Mouse (Mus musculus): ENCODE results near the gene Pdlim5. TPM values are rescaled to one million over a fixed set of nuclear protein-coding genes. Genes with fewer than 3 reads are reported as not detected.

Pdlim5 gene
- total RNA-seq, 2 experiments from 2014 or later: 634 to 793 TPM

- intact Hi-C loops (cut with DNase I): loop anchor here (10.0 kb wide), 1 partner anchor 344 kb away; the partner anchor contains the start of gene Gbp2
Measured at GRCm38 (mm10) chr3:142281093-142281445, 114.4 kb downstream of the Pdlim5 start.

GRCm38 (mm10) chr3:142280366-142281092 lies 115.0 kb downstream of the Pdlim5 start:
- intact Hi-C loops (cut with DNase I): loop anchor here (10.0 kb wide), 1 partner anchor 344 kb away; the partner anchor contains the start of gene Gbp2
- no peak for DNase-seq

More at GRCm38 (mm10) chr3:142281093-142281445, 114.4 kb downstream of the Pdlim5 start:
- no peak for DNase-seq

- intact Hi-C loops (cut with DNase I): no loop called here
- DNase-seq: no peak
Measured at GRCm38 (mm10) chr3:142279011-142279410, 116.5 kb downstream of the Pdlim5 start.

GRCm38 (mm10) chr3:142276506-142276905 lies 119.0 kb downstream of the Pdlim5 start:
- DNase-seq: no peak
- intact Hi-C loops (cut with DNase I): no loop called here

- intact Hi-C loops (cut with DNase I): loop anchor here (1.0 to 2.0 kb wide), 2 partner anchors 388 to 410 kb away; no protein-coding TSS in a partner anchor
- no peak for DNase-seq
Measured at GRCm38 (mm10) chr3:142274993-142275392, 120.5 kb downstream of the Pdlim5 start.

GRCm38 (mm10) chr3:142274451-142274850 lies 121.0 kb downstream of the Pdlim5 start:
- intact Hi-C loops (cut with DNase I): loop anchor here (2.0 kb wide), 1 partner anchor 410 kb away; no protein-coding TSS in a partner anchor

GRCm38 (mm10) chr3:142273265-142273664 lies 122.2 kb downstream of the Pdlim5 start:
- intact Hi-C loops (cut with DNase I): no loop called here
- no peak for DNase-seq

More at GRCm38 (mm10) chr3:142274451-142274850, 121.0 kb downstream of the Pdlim5 start:
- no peak for DNase-seq

GRCm38 (mm10) chr3:142256371-142256770 lies 139.1 kb downstream of the Pdlim5 start:
- DNase-seq: no peak
- intact Hi-C loops (cut with DNase I): no loop called here

GRCm38 (mm10) chr3:142252086-142252485 lies 143.4 kb downstream of the Pdlim5 start:
- DNase-seq: no peak
- intact Hi-C loops (cut with DNase I): no loop called here

- intact Hi-C loops (cut with DNase I): no loop called here
- DNase-seq: no peak
Measured at GRCm38 (mm10) chr3:142249458-142249857, 146.0 kb downstream of the Pdlim5 start.

- no peak for DNase-seq
- intact Hi-C loops (cut with DNase I): no loop called here
Measured at GRCm38 (mm10) chr3:142243263-142243662, 152.2 kb downstream of the Pdlim5 start.

GRCm38 (mm10) chr3:142239298-142239697 lies 156.2 kb downstream of the Pdlim5 start:
- no peak for DNase-seq
- intact Hi-C loops (cut with DNase I): no loop called here

- no peak for DNase-seq
- intact Hi-C loops (cut with DNase I): no loop called here
Measured at GRCm38 (mm10) chr3:142238260-142239046, 157.0 kb downstream of the Pdlim5 start.

GRCm38 (mm10) chr3:142237621-142238020 lies 157.9 kb downstream of the Pdlim5 start:
- intact Hi-C loops (cut with DNase I): no loop called here
- DNase-seq: no peak

GRCm38 (mm10) chr3:142233606-142234465 lies 161.7 kb downstream of the Pdlim5 start:
- intact Hi-C loops (cut with DNase I): no loop called here

GRCm38 (mm10) chr3:142228665-142229064 lies 166.8 kb downstream of the Pdlim5 start:
- intact Hi-C loops (cut with DNase I): no loop called here
- DNase-seq: no peak

More at GRCm38 (mm10) chr3:142233606-142234465, 161.7 kb downstream of the Pdlim5 start:
- DNase-seq: no peak

- DNase-seq: no peak
- intact Hi-C loops (cut with DNase I): no loop called here
Measured at GRCm38 (mm10) chr3:142222471-142223103, 172.9 kb downstream of the Pdlim5 start.

GRCm38 (mm10) chr3:142219910-142220309 lies 175.6 kb downstream of the Pdlim5 start:
- intact Hi-C loops (cut with DNase I): no loop called here

GRCm38 (mm10) chr3:142212821-142213220 lies 182.7 kb downstream of the Pdlim5 start:
- DNase-seq: no peak
- intact Hi-C loops (cut with DNase I): no loop called here

More at GRCm38 (mm10) chr3:142219910-142220309, 175.6 kb downstream of the Pdlim5 start:
- DNase-seq: no peak

GRCm38 (mm10) chr3:142212186-142212585 lies 183.3 kb downstream of the Pdlim5 start:
- intact Hi-C loops (cut with DNase I): no loop called here
- no peak for DNase-seq

Data from heart, postnatal 36 days (tissue).